Mouse (Mus musculus): ENCODE data around the gene Upp2.

Gene Upp2

DNA sequence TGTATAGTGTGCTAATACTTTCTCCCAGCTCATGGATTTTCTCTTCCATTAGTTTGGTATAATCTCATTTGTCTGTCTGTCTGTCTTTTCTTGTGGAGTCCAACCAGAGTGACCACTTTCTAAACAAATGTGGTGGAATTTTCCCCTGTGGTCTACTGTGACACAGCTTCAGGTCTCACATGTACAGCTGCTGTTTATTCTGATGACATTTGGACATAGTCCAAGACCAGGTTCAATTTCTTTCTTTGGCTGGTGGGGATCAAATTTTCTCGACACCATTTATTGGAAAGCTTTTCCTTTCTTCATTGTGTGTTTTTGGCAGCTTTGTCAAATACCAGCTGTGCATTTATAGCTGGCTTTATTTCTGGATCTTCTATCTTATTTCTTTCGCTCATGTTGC lies 191.0 kb downstream of the Upp2 start:
- DNase-seq (ENCODE audit: low spot score), result no peak

DNA sequence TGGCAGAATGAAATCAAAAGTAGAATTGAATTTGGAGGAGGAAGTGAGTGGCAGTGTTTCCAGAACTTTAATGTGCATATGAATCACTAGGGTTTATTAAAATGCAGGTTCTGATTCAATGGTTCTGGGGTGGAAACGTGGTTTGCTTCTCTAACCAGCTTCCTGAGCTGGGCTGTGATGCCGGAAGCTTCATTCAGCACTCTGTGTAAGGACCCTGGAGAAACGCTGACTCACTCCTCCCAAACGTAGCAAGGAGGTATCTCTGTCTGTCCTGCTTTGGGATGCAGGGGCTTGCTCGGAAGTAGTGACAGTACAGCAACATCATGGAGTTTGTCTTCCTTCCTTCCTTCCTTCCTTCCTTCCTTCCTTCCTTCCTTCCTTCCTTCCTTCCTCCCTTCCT lies 192.6 kb downstream of the Upp2 start:
- DNase-seq (ENCODE audit: low spot score), result no peak

GRCm38 (mm10) chr2:58765141-58765540 lies 198.0 kb downstream of the Upp2 start:
- no peak for DNase-seq (ENCODE audit: low spot score)

- DNase-seq (ENCODE audit: low spot score), result no peak
Observed at GRCm38 (mm10) chr2:58773833-58774232, 206.7 kb downstream of the Upp2 start.

- no peak for DNase-seq (ENCODE audit: low spot score)
Observed at GRCm38 (mm10) chr2:58778986-58779495, 211.9 kb downstream of the Upp2 start.

- DNase-seq (ENCODE audit: low spot score), result no peak
Observed at GRCm38 (mm10) chr2:58783526-58783925, 216.4 kb downstream of the Upp2 start.

DNA sequence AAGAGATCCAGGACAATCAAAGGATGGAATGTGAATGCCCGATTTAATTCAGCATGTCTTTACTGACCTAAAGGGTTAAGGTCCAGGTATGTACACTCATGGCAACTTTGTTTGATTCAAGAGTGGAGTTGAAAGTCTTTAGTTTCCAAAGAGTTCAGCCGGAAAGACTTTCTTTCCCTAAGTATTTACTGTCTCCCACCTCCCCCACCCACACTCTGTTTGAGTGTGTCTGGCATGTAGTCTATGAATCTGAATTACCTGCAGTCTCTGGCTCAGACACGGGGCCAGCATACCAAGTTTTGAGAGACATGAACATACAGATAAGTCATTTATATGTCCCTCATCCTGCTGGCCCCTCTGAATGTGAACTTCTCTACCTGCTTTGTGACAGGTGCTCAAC lies 219.1 kb downstream of the Upp2 start:
- no peak for DNase-seq (ENCODE audit: low spot score)

GRCm38 (mm10) chr2:58786681-58787080 lies 219.6 kb downstream of the Upp2 start:
- DNase-seq (ENCODE audit: low spot score), result peak; percentile 15

GRCm38 (mm10) chr2:58787360-58787759 lies 220.3 kb downstream of the Upp2 start:
- no peak for DNase-seq (ENCODE audit: low spot score)

- no peak for DNase-seq (ENCODE audit: low spot score)
Observed at GRCm38 (mm10) chr2:58789934-58790333, 222.8 kb downstream of the Upp2 start.

- DNase-seq (ENCODE audit: low spot score), result no peak
Observed at GRCm38 (mm10) chr2:58790361-58790760, 223.3 kb downstream of the Upp2 start.

DNA sequence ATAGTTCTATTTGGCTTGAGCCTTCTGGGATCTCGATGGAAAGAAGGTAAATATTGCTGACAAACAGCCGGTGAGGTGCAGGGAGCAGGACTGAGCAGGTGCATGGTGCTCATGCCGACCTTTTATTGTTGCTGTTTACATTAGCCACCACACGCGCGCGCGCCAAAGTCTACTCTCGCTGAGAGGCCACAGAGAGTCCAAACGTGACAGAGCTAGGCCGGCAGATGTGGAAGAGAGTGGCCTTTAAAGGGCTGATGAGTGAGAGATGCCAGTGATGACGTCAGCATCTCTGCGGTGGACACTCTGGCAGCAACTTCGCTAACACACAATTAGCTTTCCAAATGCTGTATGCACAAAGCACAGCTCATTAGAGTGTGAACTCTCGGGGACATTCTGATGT lies 227.4 kb downstream of the Upp2 start:
- DNase-seq (ENCODE audit: low spot score), result no peak

GRCm38 (mm10) chr2:58795432-58795831 lies 228.3 kb downstream of the Upp2 start:
- no peak for DNase-seq (ENCODE audit: low spot score)

DNA sequence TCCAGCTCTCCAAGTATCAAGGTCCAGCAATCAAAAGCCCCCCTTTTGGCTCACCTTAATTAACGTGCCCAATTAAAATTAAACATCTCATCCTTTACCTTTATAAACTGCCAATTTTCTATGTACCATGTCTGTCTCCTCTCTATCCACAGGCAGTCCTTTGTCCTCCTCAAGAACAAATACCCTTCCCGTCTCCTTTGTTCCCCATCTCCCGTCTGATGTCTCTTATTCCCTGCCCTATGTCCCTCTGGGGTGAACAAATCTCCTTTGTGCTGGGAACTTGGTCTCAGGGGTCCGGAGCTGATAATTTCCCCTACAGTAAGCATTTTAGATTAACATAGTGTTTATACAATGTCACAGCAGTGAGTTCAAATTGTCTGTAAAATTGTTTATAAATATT lies 230.4 kb downstream of the Upp2 start:
- DNase-seq (ENCODE audit: low spot score), result no peak

GRCm38 (mm10) chr2:58799126-58799525 lies 232.0 kb downstream of the Upp2 start:
- no peak for DNase-seq (ENCODE audit: low spot score)

DNA sequence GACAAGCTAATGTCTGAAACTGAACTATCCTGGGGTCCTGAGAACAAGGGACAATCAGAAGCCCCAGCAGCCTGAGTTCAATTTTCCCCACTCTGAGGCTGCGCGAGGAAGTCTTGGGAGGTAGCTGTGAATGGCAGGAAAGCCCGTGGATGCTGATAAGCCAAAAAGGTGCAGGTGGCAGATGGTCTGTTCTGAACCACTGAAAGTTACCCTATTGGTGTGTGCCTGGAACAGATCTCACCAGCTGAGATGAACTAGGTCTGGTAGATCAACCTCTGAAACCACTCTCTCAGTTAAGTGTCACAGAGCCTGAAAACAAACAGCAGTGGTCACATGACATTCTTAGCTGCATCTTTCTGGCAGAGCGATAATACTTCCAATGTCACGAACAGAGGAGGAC lies 232.5 kb downstream of the Upp2 start:
- no peak for DNase-seq (ENCODE audit: low spot score)

DNA sequence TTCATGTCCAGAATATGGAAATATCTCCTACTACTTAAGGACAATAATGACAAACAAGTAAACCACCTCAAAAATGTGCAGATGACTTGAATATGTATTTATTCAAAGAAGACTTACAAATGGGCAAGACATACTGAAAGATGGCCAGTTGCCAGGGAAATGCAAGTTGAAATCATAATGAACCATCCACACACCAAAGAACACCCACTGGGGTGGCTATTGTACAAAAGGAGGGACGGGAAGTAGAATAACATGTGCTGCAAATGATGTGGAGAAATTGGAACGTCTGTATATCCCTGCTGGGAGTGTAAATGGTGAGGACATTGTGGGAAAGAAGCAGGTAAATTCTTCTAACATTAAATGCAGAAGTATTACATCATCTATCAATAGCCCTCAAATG lies 245.8 kb downstream of the Upp2 start:
- DNase-seq (ENCODE audit: low spot score), result no peak

GRCm38 (mm10) chr2:58828910-58829600 lies 262.0 kb downstream of the Upp2 start:
- DNase-seq (ENCODE audit: low spot score), result peak; percentile 87

DNA sequence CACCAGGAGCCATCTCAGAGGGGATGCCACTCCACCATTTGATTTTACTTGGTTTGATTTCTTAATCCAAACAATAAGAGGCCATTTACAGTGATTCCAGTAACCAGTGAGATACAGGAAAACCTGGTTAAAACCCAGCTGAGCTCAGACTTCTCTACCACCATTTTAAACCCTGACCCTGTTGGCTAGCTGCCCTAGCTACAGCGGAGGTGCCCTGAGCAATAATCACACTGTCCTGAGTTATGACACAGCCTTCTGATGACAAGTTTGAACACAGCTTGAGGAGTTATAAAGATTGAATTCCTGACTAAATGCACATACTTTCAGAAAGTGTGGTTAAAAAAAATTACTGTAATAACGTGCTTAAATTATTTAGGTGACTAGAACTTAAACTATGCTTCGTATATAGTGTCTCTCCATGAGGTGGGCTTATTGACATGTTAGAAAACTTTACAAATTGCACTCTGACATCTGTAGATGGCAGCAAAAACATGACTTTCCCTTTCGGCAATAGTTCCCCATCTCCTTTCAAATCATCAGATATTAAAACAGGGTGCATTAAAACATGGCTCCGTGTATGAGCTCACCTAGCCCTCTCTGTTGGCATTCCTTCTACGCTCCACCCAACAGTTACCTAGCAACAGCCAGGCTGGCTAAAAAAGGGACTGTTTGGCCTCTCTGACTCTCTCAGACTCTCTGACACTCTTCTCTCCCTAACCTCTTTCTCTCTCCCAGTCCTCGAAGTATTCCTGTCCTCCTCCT lies 263.1 kb downstream of the Upp2 start:
- peak; percentile 73 for DNase-seq (ENCODE audit: low spot score)

DNA sequence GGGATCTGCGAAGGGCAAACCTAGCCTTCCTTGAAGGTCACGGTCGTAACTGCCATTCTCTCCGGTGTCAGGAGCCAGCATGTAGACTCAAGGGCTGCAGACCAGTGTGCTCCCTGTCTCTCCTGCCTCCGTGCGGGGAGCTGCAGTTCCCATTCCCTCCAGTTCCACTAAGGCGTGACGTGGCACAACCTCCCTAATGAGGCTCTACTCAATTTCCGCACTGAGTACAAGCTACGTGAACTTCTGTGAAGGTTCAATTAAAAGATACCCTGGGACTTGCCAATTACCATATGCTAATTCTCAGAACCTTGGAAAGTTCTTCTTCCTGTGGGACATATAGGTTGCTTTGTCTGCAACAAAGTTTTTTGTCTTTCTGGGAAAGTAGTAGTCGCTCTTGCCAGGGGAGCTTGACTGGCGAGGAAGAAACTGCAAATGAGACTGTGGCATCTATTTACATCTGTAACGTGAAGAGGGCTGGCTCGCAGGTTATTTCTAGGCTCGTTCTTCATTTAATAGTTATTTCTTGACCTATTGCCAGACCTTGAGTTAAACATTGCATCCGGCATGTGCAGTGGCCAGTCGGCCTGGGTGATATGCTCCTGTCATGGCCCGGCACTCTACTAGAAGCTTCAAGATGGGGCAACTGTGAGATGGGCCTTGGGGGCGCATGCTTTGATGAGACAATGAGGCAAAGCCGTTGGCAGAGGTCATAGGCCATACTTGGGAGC lies 265.3 kb downstream of the Upp2 start:
- DNase-seq (ENCODE audit: low spot score), result no peak

- DNase-seq (ENCODE audit: low spot score), result no peak
Observed at GRCm38 (mm10) chr2:58841021-58841420, 273.9 kb downstream of the Upp2 start.

- DNase-seq (ENCODE audit: low spot score), result no peak
Observed at GRCm38 (mm10) chr2:58842443-58842842, 275.3 kb downstream of the Upp2 start.
